Mouse (Mus musculus) A20 (cell line): Measurements from ENCODE around the gene Brd3os.

Experiments used
- DNase-seq: peaks from one replicate; pipeline ENCODE4 v3.0.0-alpha.2; 2011; ENCODE audit warnings: low read depth, low spot score

Gene Brd3os

GRCm38 (mm10) chr2:27421293-27422068 lies 20.6 kb upstream of the Brd3os start:
- no peak for DNase-seq

GRCm38 (mm10) chr2:27423596-27423995 lies 18.5 kb upstream of the Brd3os start:
- no peak for DNase-seq

GRCm38 (mm10) chr2:27425161-27425611 lies 16.9 kb upstream of the Brd3os start:
- DNase-seq = no peak

- DNase-seq = peak; percentile 66
These were observed 16.2 kb upstream of the Brd3os start for GRCm38 (mm10) chr2:27425751-27426405.

- no peak for DNase-seq
These were observed 15.7 kb upstream of the Brd3os start for GRCm38 (mm10) chr2:27426406-27426854.

- DNase-seq = peak; percentile 97
These were observed 15.2 kb upstream of the Brd3os start, which contains the start of gene Vav2 for GRCm38 (mm10) chr2:27426855-27427457. Vav2 (minus strand) TSS chr2:27427033.

GRCm38 (mm10) chr2:27428071-27428470 lies 14.1 kb upstream of the Brd3os start:
- DNase-seq = peak; percentile 85

GRCm38 (mm10) chr2:27430621-27431020 lies 11.5 kb upstream of the Brd3os start:
- DNase-seq = no peak

GRCm38 (mm10) chr2:27432599-27432998 lies 9.5 kb upstream of the Brd3os start:
- peak; percentile 84 for DNase-seq

- DNase-seq = no peak
These were observed 4.2 kb upstream of the Brd3os start for GRCm38 (mm10) chr2:27437876-27438275.

GRCm38 (mm10) chr2:27438281-27438680 lies 3.8 kb upstream of the Brd3os start:
- DNase-seq = peak; percentile 84

- DNase-seq = no peak
These were observed 755 bp downstream of the Brd3os start for GRCm38 (mm10) chr2:27442708-27443449.

- no peak for DNase-seq
These were observed 1.3 kb downstream of the Brd3os start for GRCm38 (mm10) chr2:27443450-27443708.

- no peak for DNase-seq
These were observed 3.8 kb downstream of the Brd3os start for GRCm38 (mm10) chr2:27445910-27446309.

GRCm38 (mm10) chr2:27446812-27447211 lies 4.7 kb downstream of the Brd3os start:
- no peak for DNase-seq

- DNase-seq = no peak
These were observed 5.7 kb downstream of the Brd3os start for GRCm38 (mm10) chr2:27447782-27448181.

- no peak for DNase-seq
These were observed 8.1 kb downstream of the Brd3os start for GRCm38 (mm10) chr2:27450226-27450625.

- DNase-seq = no peak
These were observed 17.6 kb downstream of the Brd3os start for GRCm38 (mm10) chr2:27459735-27460134.

- DNase-seq = no peak
These were observed 18.0 kb downstream of the Brd3os start for GRCm38 (mm10) chr2:27460163-27460562.

GRCm38 (mm10) chr2:27460651-27461050 lies 18.5 kb downstream of the Brd3os start:
- no peak for DNase-seq

GRCm38 (mm10) chr2:27461881-27462660 lies 19.9 kb downstream of the Brd3os start:
- DNase-seq = no peak
